Mouse (Mus musculus) telencephalon, adult 2 months (tissue): ENCODE measurements around the gene Gm49380.

Source experiments
- DNase-seq: peaks from one replicate; pipeline ENCODE4 v3.0.0-alpha.2; 2011; ENCODE audit warnings: low read depth, low spot score

The Gm49380 gene

GRCm38 (mm10) chr9:44075996-44076763, 37.1 kb downstream of the Gm49380 start:
- no peak for DNase-seq

- DNase-seq, result no peak
Observed at GRCm38 (mm10) chr9:44075276-44075995, 37.9 kb downstream of the Gm49380 start.

DNA sequence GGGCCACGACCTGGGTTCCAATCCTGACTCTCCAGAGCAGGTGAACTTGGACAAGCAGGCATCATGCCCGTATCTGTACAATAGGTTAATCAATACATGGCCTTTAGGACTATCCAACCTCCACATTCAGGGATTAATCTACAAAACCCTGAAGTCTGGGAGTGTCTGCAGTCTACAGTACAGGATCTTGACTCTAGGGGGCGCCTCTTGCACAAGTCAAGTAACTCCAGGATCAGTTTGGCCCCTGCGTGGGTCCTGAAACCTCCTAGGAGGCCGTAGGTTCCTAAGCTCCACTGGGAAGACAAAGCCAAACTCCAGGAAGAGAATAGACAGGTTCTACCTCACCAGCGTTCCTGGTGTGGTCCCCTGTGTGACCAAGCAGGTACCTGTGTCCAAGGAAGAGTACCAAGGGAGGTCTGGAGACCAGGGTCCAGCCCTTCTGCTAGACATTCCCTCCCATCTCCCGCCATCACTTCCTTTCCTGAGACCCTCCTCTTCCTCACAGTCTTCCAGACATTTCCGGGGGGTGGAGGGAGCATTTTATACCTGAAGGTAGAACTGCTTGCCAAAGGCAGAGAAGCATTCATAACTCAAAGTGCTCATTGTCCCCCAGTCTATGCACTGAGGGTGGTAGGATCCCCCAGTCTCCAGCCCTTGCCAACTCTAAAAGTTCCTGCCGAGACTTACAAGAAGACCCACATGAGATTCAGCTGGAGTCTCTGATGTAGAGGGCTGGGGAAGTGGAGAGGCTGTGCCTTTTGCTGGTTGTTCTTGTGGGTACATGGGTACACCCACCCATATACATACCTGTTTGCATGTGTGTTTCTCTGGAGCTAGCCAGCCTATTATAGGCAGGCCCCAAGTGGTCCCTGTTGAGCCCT, 38.7 kb downstream of the Gm49380 start:
- no peak for DNase-seq

- DNase-seq, result no peak
Observed at GRCm38 (mm10) chr9:44073115-44073514, 40.2 kb downstream of the Gm49380 start.

DNA sequence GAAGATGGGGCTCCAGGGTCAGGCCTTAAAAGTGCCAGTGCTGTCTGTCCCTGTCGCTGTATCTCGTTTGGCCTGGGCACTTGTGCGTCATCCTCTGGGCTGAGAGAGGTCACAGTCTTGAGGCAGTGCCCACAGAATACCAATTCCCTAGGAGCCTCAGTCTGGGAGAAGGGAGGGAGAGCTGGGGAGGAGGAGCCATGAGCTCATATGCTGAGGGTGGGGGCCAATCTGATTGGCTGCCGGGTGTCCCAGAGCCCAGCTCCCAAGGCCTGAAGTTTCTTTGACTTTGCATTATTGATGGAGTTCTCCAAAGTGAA, 40.7 kb downstream of the Gm49380 start:
- DNase-seq, result no peak

- DNase-seq, result no peak
Observed at GRCm38 (mm10) chr9:44071914-44072598, 41.2 kb downstream of the Gm49380 start.

GRCm38 (mm10) chr9:44070844-44071231, 42.5 kb downstream of the Gm49380 start:
- no peak for DNase-seq

GRCm38 (mm10) chr9:44070113-44070843, 43.0 kb downstream of the Gm49380 start:
- no peak for DNase-seq

DNA sequence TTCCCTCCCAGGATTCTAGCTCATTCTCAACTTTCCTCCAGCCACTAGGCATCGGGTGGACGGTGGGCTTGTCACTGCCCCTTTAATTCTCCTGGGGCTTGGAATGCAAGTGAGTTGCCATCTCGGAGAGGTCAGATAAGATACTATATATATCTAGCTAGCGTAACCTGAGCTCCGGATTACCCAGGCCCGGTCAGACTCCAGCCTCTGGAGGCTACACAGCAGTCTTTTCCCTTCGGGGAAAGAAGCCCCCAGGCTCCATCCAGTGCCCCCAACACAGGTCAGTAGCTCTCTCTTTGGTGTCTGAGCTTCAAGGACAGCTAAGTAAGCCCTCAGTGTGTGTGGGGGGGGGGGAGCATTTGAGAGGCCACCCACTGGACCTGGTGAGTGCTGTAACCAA, 44.0 kb downstream of the Gm49380 start:
- no peak for DNase-seq

GRCm38 (mm10) chr9:44067960-44068330, 45.4 kb downstream of the Gm49380 start:
- no peak for DNase-seq

DNA sequence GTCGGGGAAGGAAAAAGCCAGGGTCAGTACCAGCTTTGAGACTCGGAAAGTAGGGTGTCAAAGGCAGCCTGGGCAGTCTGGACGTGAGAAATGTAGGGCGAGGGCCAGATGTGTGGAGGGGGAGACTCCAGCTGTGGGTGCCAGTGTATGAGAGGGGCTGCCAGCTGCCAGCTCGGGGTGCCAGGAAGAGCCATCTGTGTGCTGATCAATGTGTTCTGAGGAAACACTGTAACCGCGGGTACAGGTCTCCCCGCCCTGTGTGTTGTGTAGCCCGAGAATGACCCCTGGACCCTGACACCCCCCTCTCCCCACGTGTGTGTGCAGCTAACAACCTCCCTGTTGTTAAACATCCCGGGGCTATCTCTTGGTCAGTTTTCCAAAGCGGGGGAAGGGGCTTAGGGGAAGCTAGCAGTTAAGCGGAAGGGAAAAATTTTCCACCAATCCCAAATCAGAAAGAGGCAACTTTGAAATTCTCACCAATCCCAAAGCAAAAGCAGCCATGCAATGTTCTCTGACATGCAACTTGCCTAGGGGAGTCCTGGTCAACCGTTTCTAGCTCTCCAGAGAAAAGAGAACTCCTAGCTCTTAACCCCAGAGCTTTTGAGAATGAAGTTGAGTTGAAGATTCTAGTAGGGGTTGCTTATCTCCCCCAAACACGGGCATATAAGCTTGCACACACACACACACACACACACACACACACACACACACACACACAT, 45.9 kb downstream of the Gm49380 start:
- DNase-seq, result no peak

DNA sequence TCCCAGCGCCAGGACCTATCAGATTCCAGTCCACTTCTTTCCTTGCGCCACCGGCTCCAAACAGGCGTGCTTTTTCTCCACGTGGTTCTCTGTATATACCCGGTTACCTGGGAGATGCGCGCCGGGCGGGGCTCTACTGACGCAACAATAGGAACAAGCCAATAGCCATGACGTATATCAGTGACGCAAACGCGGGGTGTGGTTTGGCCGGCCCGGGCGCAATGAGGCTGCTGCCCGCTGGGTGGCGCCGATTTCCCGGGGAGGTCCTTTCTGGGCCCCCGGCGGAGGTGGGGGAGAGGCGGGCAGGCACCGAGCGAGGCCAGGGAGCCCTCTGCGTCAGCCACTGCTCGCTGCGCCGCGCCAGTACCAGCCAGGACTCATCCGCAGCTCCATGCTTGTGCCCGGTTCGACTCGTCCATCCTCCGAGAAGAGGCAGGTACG, 46.5 kb downstream of the Gm49380 start, which contains the start of gene Usp2:
Gene Usp2 (plus strand): TSS at position 237 of the 441 bp plus-strand sequence.
- DNase-seq, result peak; percentile 96

- DNase-seq, result no peak
Observed at GRCm38 (mm10) chr9:44065177-44065576, 48.1 kb downstream of the Gm49380 start.

DNA sequence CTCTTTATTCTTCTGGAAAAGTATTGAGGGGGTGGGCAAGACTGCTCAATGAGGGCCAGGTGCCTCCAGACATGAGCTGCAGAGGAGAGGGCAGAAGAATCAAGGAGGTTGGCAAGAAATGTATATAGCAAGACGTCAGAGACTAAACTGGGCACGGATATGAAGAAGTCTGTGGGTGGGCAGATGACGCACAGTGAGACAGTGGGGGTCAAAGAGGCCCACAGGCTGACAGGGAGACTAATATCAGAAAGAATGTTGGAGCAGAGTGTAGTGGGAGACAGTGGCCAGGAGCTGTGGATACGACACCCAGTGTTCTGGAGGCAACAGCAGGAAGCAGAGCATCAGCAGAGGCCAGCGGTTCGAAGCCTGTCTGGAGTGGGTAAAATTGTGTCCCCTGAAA, 54.7 kb downstream of the Gm49380 start:
- no peak for DNase-seq

GRCm38 (mm10) chr9:44053936-44054335, 59.4 kb downstream of the Gm49380 start:
- DNase-seq, result no peak

GRCm38 (mm10) chr9:44052855-44053254, 60.4 kb downstream of the Gm49380 start:
- no peak for DNase-seq

GRCm38 (mm10) chr9:44049381-44050165, 63.7 kb downstream of the Gm49380 start:
- no peak for DNase-seq

GRCm38 (mm10) chr9:44048541-44049380, 64.5 kb downstream of the Gm49380 start:
- DNase-seq, result no peak
